Mouse (Mus musculus) ES-Bruce4 (cell line): ENCODE measurements around the gene Sept9.

ENCODE experiments used
- CTCF ChIP-seq: IDR thresholded peaks from one replicate; pipeline ENCODE4 v1.8.1; 2011; ENCODE audit warnings: low read depth, low read length
- EP300 ChIP-seq: IDR thresholded peaks from 2 replicates; pipeline ENCODE4 v1.6.1; 2011; ENCODE audit warnings: low read depth, low read length; ENCODE audit not compliant: insufficient read depth
- POLR2A ChIP-seq: IDR thresholded peaks from one replicate; pipeline ENCODE4 v1.8.1; 2011; ENCODE audit warnings: low read length; ENCODE audit not compliant: insufficient read depth

DNA sequence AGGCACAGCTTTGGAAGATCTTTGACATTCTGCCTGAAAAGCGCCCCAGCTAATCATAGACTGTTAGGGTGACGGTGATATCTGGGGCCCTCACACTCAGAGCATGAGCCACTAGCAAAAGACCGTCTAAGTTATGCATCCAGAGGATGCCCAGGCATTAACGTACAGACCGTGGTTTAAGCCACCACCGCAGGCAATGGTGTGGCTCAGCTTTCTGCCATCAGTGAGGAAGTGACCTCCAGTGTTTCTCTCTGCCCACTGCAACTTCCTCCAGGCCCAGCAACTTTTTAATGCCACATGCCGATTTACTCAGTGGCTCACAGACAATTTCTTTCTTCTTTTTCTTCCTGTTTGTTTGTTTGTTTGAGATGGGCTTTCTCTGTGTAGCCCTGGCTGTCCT lies 2.8 kb upstream of the Sept9 start:
- no peak for TF ChIP-seq POLR2A
- TF ChIP-seq CTCF: no peak
- TF ChIP-seq EP300: no peak
